Mouse (Mus musculus): ENCODE results near the gene Usp19. TPM values are rescaled to one million over a fixed set of nuclear protein-coding genes. Genes with fewer than 3 reads are reported as not detected.

Usp19 gene
- polyA plus RNA-seq, 1 experiment from 2014 or later = 99.0 TPM

DNA sequence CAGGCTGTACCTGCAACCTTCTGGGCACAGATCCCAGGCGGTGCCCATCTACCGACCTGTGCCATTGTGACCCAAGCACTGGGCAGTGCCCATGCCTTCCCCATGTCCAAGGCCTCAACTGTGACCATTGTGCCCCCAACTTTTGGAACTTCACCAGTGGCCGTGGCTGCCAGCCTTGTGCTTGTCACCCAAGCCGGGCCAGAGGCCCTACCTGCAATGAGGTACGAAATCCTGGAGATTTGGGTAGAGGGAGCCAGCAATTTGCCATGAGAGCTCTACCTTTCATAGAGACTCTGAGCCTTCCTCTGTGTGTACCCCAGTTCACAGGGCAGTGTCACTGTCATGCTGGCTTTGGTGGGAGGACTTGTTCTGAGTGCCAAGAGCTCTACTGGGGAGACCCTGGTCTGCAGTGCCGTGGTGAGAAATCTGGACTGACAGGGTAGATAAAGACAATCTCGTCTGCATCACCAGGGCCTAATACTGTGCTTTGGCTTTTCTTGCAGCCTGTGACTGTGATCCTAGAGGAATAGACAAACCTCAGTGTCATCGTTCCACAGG, 3.4 kb upstream of the Usp19 start:
- WGBS = 90% methylated on average over 8 of the region's 8 CpGs

DNA sequence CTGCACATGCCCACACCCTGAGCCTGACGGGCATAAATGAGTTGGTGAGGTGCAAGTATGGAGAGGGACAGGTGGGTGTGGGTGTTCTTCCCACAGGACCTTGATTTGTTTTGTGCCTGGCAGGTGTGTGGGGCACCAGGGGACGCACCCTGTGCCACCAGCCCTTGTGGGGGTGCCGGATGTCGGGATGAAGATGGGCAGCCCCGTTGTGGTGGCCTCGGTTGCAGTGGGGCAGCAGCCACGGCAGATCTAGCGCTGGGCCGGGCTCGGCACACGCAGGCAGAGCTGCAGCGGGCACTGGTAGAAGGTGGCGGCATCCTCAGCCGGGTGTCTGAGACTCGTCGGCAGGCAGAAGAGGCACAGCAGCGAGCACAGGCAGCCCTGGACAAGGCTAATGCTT, 2.0 kb upstream of the Usp19 start:
- Histone ChIP-seq H3K27me3 (no peaks in the 10 kb centered on the region), H3K4me3 (no peak overlapping the region), H3K9ac (no peak overlapping the region), H3K9me3 (no peaks in the 10 kb centered on the region), H3K4me1 (peaks cover 14% of the 10 kb centered on the region), H3K36me3 (peaks cover 79% of the 10 kb centered on the region), H3K4me2 (replicated peaks) (no peak overlapping the region), H3K27ac (no peak overlapping the region)
- no peak for ATAC-seq (ENCODE audit: insufficient number of reproducible peaks, insufficient read depth, low FRiP score, low TSS enrichment)
- 94% methylated on average over 17 of the region's 17 CpGs for WGBS

More for the DNA sequence above, 3.4 kb upstream of the Usp19 start:
- Histone ChIP-seq H3K27ac (no peak overlapping the region), H3K36me3 (peaks cover 79% of the 10 kb centered on the region), H3K9me3 (no peaks in the 10 kb centered on the region), H3K4me3 (no peak overlapping the region), H3K9ac (no peak overlapping the region), H3K4me1 (peaks cover 9% of the 10 kb centered on the region), H3K27me3 (no peaks in the 10 kb centered on the region), H3K4me2 (replicated peaks) (no peak overlapping the region)
- no peak for ATAC-seq (ENCODE audit: insufficient number of reproducible peaks, insufficient read depth, low FRiP score, low TSS enrichment)

- ATAC-seq (ENCODE audit: insufficient number of reproducible peaks, insufficient read depth, low FRiP score, low TSS enrichment) = no peak
- Histone ChIP-seq H3K4me3 (no peak overlapping the region), H3K9ac (no peak overlapping the region), H3K27me3 (no peaks in the 10 kb centered on the region), H3K4me1 (peaks cover 14% of the 10 kb centered on the region), H3K36me3 (peaks cover 79% of the 10 kb centered on the region), H3K4me2 (replicated peaks) (no peak overlapping the region), H3K27ac (0 out of 2 replicates have a peak overlapping the region, but pooled peaks have one; percentile 96), H3K9me3 (no peaks in the 10 kb centered on the region)
- 95% methylated on average over 20 of the region's 20 CpGs for WGBS
Measured at GRCm38 (mm10) chr9:108489215-108489614, 1.2 kb upstream of the Usp19 start.

DNA sequence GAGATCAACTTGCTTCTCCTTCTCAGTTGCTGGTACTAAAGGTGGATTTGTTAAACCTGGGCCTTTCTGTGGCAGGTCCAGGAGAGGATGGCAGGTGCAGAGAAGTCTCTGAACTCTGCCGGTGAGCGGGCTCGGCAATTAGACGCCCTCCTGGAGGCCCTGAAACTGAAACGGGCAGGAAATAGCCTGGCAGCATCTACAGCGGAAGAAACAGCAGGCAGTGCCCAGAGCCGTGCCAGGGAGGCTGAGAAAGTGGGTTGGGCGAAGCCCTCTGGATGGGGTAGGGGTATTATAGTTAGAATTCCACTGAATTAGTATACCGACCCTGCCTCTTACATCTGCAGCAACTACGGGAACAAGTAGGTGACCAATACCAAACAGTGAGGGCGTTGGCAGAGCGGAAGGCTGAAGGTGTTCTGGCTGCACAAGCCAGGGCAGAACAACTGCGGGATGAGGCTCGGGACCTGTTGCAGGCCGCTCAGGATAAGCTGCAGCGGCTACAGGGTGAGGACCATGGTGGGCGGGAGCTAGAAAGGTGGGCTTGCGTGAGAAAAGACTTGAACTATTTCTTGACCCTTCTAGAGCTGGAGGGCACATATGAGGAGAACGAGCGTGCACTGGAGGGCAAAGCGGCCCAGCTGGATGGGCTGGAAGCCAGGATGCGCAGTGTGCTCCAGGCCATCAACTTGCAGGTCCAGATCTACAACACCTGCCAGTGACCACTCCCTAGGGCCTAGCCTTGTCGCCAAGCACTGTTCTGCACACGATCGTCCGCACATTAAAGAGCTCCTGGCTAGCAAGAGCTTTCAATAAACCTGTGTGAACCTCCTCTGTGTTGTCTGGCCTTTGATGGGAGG, 472 bp upstream of the Usp19 start:
- 67% methylated on average over 26 of the region's 26 CpGs for WGBS
- Histone ChIP-seq H3K4me2 (replicated peaks) (peak overlapping the region; percentile 93), H3K9me3 (no peaks in the 10 kb centered on the region), H3K9ac (peak overlapping the region; percentile 97), H3K27me3 (no peaks in the 10 kb centered on the region), H3K4me1 (peaks cover 14% of the 10 kb centered on the region), H3K27ac (peak overlapping the region; percentile 96), H3K4me3 (peak overlapping the region; percentile 95), H3K36me3 (peaks cover 81% of the 10 kb centered on the region)
- no peak for ATAC-seq (ENCODE audit: insufficient number of reproducible peaks, insufficient read depth, low FRiP score, low TSS enrichment)

DNA sequence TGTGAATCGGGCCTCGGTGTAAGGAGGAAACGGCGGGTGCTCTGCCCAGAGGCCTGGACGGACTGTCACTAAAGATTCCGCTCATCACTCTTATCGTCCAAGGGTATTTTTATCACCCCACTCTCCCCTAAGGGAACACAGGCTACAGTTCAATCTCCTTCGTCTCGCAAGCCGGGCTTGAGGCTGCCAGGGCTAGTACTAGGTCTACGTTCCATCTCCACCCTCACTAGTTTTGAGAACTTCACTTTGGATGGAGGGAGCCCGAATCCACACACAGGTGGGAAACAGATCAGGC, 831 bp downstream of the Usp19 start:
- Histone ChIP-seq H3K36me3 (peaks cover 80% of the 10 kb centered on the region), H3K27ac (peak overlapping the region; percentile 96), H3K4me2 (replicated peaks) (peak overlapping the region; percentile 93), H3K9ac (peak overlapping the region; percentile 97), H3K27me3 (no peaks in the 10 kb centered on the region), H3K9me3 (no peaks in the 10 kb centered on the region), H3K4me1 (peaks cover 14% of the 10 kb centered on the region), H3K4me3 (peak overlapping the region; percentile 95)
- 9% methylated on average over 12 of the region's 12 CpGs for WGBS
- ATAC-seq (ENCODE audit: insufficient number of reproducible peaks, insufficient read depth, low FRiP score, low TSS enrichment) = no peak

GRCm38 (mm10) chr9:108492043-108492750, 1.8 kb downstream of the Usp19 start:
- 86% methylated on average over 16 of the region's 16 CpGs for WGBS
- no peaks in the 10 kb centered on the region for H3K27me3 ChIP-seq
- H3K4me3 ChIP-seq = peak overlapping the region; percentile 95
- no peaks in the 10 kb centered on the region for H3K9me3 ChIP-seq
- peak overlapping the region; percentile 97 for H3K9ac ChIP-seq
- H3K4me1 ChIP-seq = peaks cover 14% of the 10 kb centered on the region
- H3K27ac ChIP-seq = peak overlapping the region; percentile 96; the same call in 1 of the 2 replicates
- peak overlapping the region; percentile 93 for H3K4me2 ChIP-seq (replicated peaks)
- peaks cover 80% of the 10 kb centered on the region for H3K36me3 ChIP-seq
- ATAC-seq (ENCODE audit: insufficient number of reproducible peaks, insufficient read depth, low FRiP score, low TSS enrichment) = no peak

- WGBS = 96% methylated on average over 8 of the region's 8 CpGs
- Histone ChIP-seq H3K4me3 (no peak overlapping the region), H3K9ac (no peak overlapping the region), H3K4me2 (replicated peaks) (no peak overlapping the region), H3K27ac (no peak overlapping the region), H3K27me3 (no peaks in the 10 kb centered on the region), H3K4me1 (peaks cover 14% of the 10 kb centered on the region), H3K36me3 (peaks cover 80% of the 10 kb centered on the region), H3K9me3 (no peaks in the 10 kb centered on the region)
- ATAC-seq (ENCODE audit: insufficient number of reproducible peaks, insufficient read depth, low FRiP score, low TSS enrichment) = no peak
Measured at GRCm38 (mm10) chr9:108493246-108493645, 2.8 kb downstream of the Usp19 start.

DNA sequence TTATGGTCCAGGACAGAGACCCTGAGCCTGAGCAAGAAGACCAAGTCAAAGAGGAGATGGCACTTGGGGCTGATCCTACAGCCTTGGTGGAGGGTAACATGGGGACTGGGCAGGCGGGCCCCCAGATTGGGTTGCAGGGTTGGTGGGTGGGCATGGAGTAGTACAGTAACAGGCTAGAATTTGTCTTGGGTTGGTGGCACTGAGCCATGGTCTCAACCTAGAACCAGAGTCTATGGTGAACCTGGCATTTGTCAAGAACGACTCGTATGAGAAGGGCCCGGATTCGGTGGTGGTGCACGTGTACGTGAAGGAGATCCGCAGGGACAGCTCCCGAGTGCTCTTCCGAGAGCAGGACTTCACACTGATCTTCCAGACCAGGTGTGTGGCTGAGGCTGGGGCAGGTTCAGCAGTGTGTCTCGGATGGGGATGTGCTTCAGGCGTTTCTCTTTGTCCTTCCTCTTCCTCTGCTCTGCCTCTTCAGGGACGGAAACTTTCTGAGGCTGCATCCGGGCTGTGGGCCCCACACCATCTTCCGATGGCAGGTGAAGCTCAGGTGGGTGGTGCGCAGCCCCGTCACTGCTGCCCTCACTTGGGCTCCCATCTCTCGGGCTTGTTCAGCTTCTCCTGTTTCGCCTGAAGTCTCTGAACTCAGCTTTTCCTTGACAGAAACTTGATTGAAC, 3.9 kb downstream of the Usp19 start:
- H3K27me3 ChIP-seq = no peaks in the 10 kb centered on the region
- H3K9me3 ChIP-seq = no peaks in the 10 kb centered on the region
- no peak overlapping the region for H3K4me2 ChIP-seq (replicated peaks)
- ATAC-seq (ENCODE audit: insufficient number of reproducible peaks, insufficient read depth, low FRiP score, low TSS enrichment) = no peak
- no peak overlapping the region for H3K27ac ChIP-seq
- no peak overlapping the region for H3K9ac ChIP-seq
- no peak overlapping the region for H3K4me3 ChIP-seq
- WGBS = 96% methylated on average over 19 of the region's 19 CpGs
- H3K4me1 ChIP-seq = peaks cover 14% of the 10 kb centered on the region
- H3K36me3 ChIP-seq = peaks cover 80% of the 10 kb centered on the region

- ATAC-seq (ENCODE audit: insufficient number of reproducible peaks, insufficient read depth, low FRiP score, low TSS enrichment) = no peak
Measured at GRCm38 (mm10) chr9:108494905-108495304, 4.5 kb downstream of the Usp19 start.

DNA sequence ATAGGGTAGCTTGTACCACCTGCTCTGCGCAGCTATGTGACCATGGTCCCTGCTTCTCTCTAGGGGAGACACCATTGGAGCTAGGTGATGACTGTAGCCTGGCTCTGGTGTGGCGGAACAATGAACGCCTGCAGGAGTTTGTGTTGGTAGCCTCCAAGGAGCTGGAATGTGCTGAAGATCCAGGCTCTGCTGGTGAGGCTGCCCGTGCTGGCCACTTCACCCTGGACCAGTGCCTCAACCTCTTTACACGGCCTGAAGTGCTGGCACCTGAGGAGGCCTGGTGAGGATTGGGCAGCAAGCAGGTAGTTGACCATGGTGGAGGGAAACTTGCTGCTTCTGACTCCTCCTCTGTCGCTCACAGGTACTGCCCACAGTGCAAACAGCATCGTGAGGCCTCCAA, 8.8 kb downstream of the Usp19 start:
- H3K4me3 ChIP-seq = no peak overlapping the region
- no peak overlapping the region for H3K9ac ChIP-seq
- peaks cover 93% of the 10 kb centered on the region for H3K36me3 ChIP-seq
- no peak overlapping the region for H3K4me2 ChIP-seq (replicated peaks)
- 94% methylated on average over 7 of the region's 7 CpGs for WGBS
- H3K4me1 ChIP-seq = no peaks in the 10 kb centered on the region
- no peak overlapping the region for H3K27ac ChIP-seq
- no peaks in the 10 kb centered on the region for H3K9me3 ChIP-seq
- ATAC-seq (ENCODE audit: insufficient number of reproducible peaks, insufficient read depth, low FRiP score, low TSS enrichment) = no peak
- H3K27me3 ChIP-seq = no peaks in the 10 kb centered on the region

More at GRCm38 (mm10) chr9:108494905-108495304, 4.5 kb downstream of the Usp19 start:
- WGBS = 82% methylated on average over 10 of the region's 10 CpGs
- Histone ChIP-seq H3K4me2 (replicated peaks) (no peak overlapping the region), H3K27ac (no peak overlapping the region), H3K9me3 (no peaks in the 10 kb centered on the region), H3K27me3 (no peaks in the 10 kb centered on the region), H3K4me3 (no peak overlapping the region), H3K36me3 (peaks cover 80% of the 10 kb centered on the region), H3K4me1 (peaks cover 11% of the 10 kb centered on the region), H3K9ac (no peak overlapping the region)

DNA sequence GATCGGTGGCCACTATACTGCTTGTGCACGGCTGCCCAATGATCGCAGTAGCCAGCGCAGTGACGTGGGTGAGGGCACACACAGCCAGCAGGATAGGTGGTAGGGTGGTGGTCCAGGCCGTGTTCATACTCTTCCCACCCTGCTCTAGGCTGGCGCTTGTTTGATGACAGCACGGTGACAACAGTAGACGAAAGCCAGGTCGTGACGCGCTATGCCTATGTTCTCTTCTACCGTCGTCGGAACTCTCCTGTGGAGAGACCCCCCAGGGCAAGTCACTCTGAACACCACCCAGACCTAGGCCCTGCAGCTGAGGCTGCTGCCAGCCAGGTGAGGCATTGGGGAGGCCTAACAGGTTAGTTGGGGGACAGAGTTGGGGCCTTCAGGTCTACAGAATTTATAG, 9.5 kb downstream of the Usp19 start:
- no peak overlapping the region for H3K4me3 ChIP-seq
- no peak overlapping the region for H3K27ac ChIP-seq
- WGBS = 95% methylated on average over 15 of the region's 15 CpGs
- no peak for ATAC-seq (ENCODE audit: insufficient number of reproducible peaks, insufficient read depth, low FRiP score, low TSS enrichment)
- H3K27me3 ChIP-seq = no peaks in the 10 kb centered on the region
- H3K9me3 ChIP-seq = no peaks in the 10 kb centered on the region
- no peaks in the 10 kb centered on the region for H3K4me1 ChIP-seq
- H3K9ac ChIP-seq = no peak overlapping the region
- peaks cover 86% of the 10 kb centered on the region for H3K36me3 ChIP-seq
- H3K4me2 ChIP-seq (replicated peaks) = no peak overlapping the region
